ENCODE assay signal across 8 mouse cellular contexts in the genomic region with DNA sequence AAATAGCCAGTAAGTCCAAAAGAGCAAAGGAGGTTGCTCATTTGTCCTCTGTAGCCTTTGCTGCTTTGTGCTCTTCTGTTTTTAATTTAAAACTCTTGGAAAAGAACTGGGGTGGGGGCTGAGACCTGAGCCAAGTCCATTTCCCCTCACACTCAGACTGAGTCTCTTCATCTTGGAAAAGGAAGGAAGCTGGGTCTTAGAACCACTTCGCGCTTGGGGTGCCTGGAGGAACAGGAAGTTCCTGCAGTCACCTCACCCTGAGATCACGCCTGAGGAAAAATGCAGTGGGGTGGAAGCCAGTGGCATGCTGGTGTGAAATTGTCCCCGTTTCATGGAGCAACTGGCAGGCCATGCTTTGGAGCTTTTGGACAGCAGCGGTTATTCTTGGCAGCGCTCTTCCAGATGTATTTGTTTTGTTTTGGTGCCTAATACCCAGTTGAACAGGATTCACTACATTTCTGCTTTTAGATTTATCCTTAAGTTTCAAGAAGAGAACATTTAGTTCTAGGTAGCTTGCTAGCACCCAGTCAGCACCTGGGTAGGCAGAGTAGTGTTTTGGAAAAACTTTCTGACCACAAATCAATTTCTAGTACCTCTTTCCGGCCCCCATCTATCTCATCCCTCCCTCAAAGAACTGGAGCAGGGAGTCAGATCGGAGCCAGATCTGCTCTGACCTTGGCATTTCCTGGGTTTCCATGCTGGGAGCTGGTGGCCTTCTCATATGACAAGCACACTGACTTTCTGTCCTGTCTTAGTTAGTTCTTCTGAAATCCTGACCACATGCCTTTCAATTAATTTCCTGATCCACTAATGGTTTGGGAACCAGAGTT. TPM values are rescaled to one million over a fixed set of nuclear protein-coding genes. Genes with fewer than 3 reads are reported as not detected.
A peak's percentile ranks its signal among the peaks of the same experiment; 100 is the strongest.
DNase-seq lines count a peak whose midpoint lies in the region; ATAC-seq and TF ChIP-seq lines count a peak whose summit lies in the region.

No protein-coding gene starts in this region.

- no peak for ATAC-seq in midbrain, postnatal 0 days (ENCODE audit: low FRiP score)
- ATAC-seq in midbrain, embryonic 14.5 days (ENCODE audit: low FRiP score, low TSS enrichment) = no peak
- no peak for ATAC-seq in intestine, embryonic 16.5 days

- no peaks in the 10 kb centered on the region for H3K9me3 ChIP-seq in midbrain, postnatal 0 days (ENCODE audit: low read length)
- peaks cover 9% of the 10 kb centered on the region for H3K9me3 ChIP-seq in midbrain, embryonic 14.5 days (ENCODE audit: control insufficient read depth, low read length)
- no peaks in the 10 kb centered on the region for H3K9me3 ChIP-seq in intestine, embryonic 16.5 days (ENCODE audit: control insufficient read depth, low read length)

- DNase-seq in midbrain, postnatal 0 days (ENCODE audit: low spot score) = no peak
- DNase-seq in midbrain, embryonic 14.5 days = no peak
- peak; percentile 64 for DNase-seq in gastrocnemius, postnatal 25 days
- DNase-seq in lung, postnatal 14 days = peak; percentile 45
- no peak for DNase-seq in left cerebral cortex, postnatal 36 days (ENCODE audit: low spot score in 2 of 2)
- DNase-seq in embryo, embryonic 10 days (ENCODE audit: low spot score) = no peak
- DNase-seq in cerebellum, postnatal 4 days (ENCODE audit: low spot score in 2 of 2) = no peak

- H3K4me1 ChIP-seq in midbrain, postnatal 0 days (ENCODE audit: insufficient read depth, low read length) = no peaks in the 10 kb centered on the region
- H3K4me1 ChIP-seq in midbrain, embryonic 14.5 days (ENCODE audit: control insufficient read depth, insufficient read depth, low read length) = no peaks in the 10 kb centered on the region
- peaks cover 15% of the 10 kb centered on the region for H3K4me1 ChIP-seq in intestine, embryonic 16.5 days (ENCODE audit: control insufficient read depth, insufficient read depth, low read length)

- no peaks in the 10 kb centered on the region for H3K27me3 ChIP-seq in midbrain, postnatal 0 days (ENCODE audit: insufficient read depth, low read length)
- no peaks in the 10 kb centered on the region for H3K27me3 ChIP-seq in midbrain, embryonic 14.5 days (ENCODE audit: control insufficient read depth, insufficient read depth, low read length)
- no peaks in the 10 kb centered on the region for H3K27me3 ChIP-seq in intestine, embryonic 16.5 days (replicated peaks; ENCODE audit: control insufficient read depth, insufficient read depth, low read length)

- 0 out of 2 replicates have a peak, but pooled peaks cover 2% of the 10 kb centered on the region for H3K36me3 ChIP-seq in midbrain, postnatal 0 days (ENCODE audit: insufficient read depth, low read length)
- H3K36me3 ChIP-seq in midbrain, embryonic 14.5 days (ENCODE audit: control insufficient read depth, insufficient read depth, low read length) = no peaks in the 10 kb centered on the region
- no peaks in the 10 kb centered on the region for H3K36me3 ChIP-seq in intestine, embryonic 16.5 days (ENCODE audit: control insufficient read depth, insufficient read depth, low read length)

- H3K4me2 ChIP-seq in midbrain, postnatal 0 days (ENCODE audit: low read depth, low read length, poor library complexity, severe bottlenecking) = no peak overlapping the region
- no peak overlapping the region for H3K4me2 ChIP-seq in midbrain, embryonic 14.5 days (ENCODE audit: low read length)
- H3K4me2 ChIP-seq in intestine, embryonic 16.5 days (ENCODE audit: low read depth, low read length) = peak overlapping the region; percentile 16; the same call in 1 of the 2 replicates

- no peak for TF ChIP-seq CTCF in midbrain, postnatal 0 days (IDR thresholded peaks at IDR 0.05)

- no peak overlapping the region for H3K4me3 ChIP-seq in midbrain, postnatal 0 days (ENCODE audit: low read depth, low read length)
- no peak overlapping the region for H3K4me3 ChIP-seq in midbrain, embryonic 14.5 days (replicated peaks; ENCODE audit: low read depth, low read length)
- no peak overlapping the region for H3K4me3 ChIP-seq in intestine, embryonic 16.5 days (ENCODE audit: low read length)

- H3K9ac ChIP-seq in midbrain, postnatal 0 days (replicated peaks; ENCODE audit: low read length, poor library complexity, severe bottlenecking) = no peak overlapping the region
- no peak overlapping the region for H3K9ac ChIP-seq in midbrain, embryonic 14.5 days (replicated peaks; ENCODE audit: low read length)
- no peak overlapping the region for H3K9ac ChIP-seq in intestine, embryonic 16.5 days (ENCODE audit: low read depth, low read length)

- 76% methylated on average over 8 of the region's 8 CpGs for WGBS in midbrain, postnatal 0 days
- 89% methylated on average over 8 of the region's 8 CpGs for WGBS in midbrain, embryonic 14.5 days
- 58% methylated on average over 8 of the region's 8 CpGs for WGBS in intestine, embryonic 16.5 days

- intact Hi-C loops in left cerebral cortex, postnatal 36 days (cut with DNase I) = loop anchor here (5.0 kb wide), 1 partner anchor 92 kb away; no protein-coding TSS in a partner anchor

- H3K27ac ChIP-seq in midbrain, postnatal 0 days (ENCODE audit: low read depth, low read length) = 0 out of 2 replicates have a peak overlapping the region, but pooled peaks have one; percentile 12
- H3K27ac ChIP-seq in midbrain, embryonic 14.5 days (replicated peaks; ENCODE audit: low read depth, low read length) = no peak overlapping the region
- peak overlapping the region; percentile 2; the same call in 1 of the 2 replicates for H3K27ac ChIP-seq in intestine, embryonic 16.5 days (ENCODE audit: low read length)

RNA-seq across cellular contexts. Expression of a gene that starts 7.7 kb away (rescaled TPM):
- total RNA-seq in midbrain, postnatal 0 days (2014; rRNA removed) = 19.6 and 22.7 TPM in 2 replicates
- polyA plus RNA-seq in midbrain, postnatal 0 days (2015; fragmentation: Nextera tagmentation; extraction: Ambion mirVana) = 4.3 TPM in 2 replicates
- polyA plus RNA-seq in midbrain, embryonic 14.5 days (2014; fragmentation: Nextera tagmentation; extraction: Ambion mirVana) = 9.1 and 13.0 TPM in 2 replicates
- total RNA-seq in gastrocnemius, postnatal 25 days (2021) = 1 to 10 TPM; 5.8 to 6.2 TPM
- 3.1 and 3.8 TPM in 2 replicates for polyA plus RNA-seq in intestine, embryonic 16.5 days (2015; fragmentation: Nextera tagmentation; extraction: Ambion mirVana)
- total RNA-seq in left cerebral cortex, postnatal 36 days (2021) = 10 to 100 TPM; 10.5 to 12.8 TPM

Comparison
In these comparisons a context has a peak if more than half of its experiments do, and no peak if none do; other contexts are left out.
1. DNase-seq: peak in gastrocnemius, postnatal 25 days (single experiment) and lung, postnatal 14 days (single experiment); none in midbrain, postnatal 0 days (single experiment), midbrain, embryonic 14.5 days (single experiment), left cerebral cortex, postnatal 36 days (0 of 2), embryo, embryonic 10 days (single experiment) and cerebellum, postnatal 4 days (0 of 2).